Mouse (Mus musculus): Measurements from ENCODE around the gene Cmtm7. TPM values are rescaled to one million over a fixed set of nuclear protein-coding genes. Genes with fewer than 3 reads are reported as not detected.
A peak's percentile ranks its signal among the peaks of the same experiment; 100 is the strongest.

Gene Cmtm7
- total RNA-seq, 4 experiments from 2014 or later, result 4.6 to 6.3 (median 5.3) TPM

DNA sequence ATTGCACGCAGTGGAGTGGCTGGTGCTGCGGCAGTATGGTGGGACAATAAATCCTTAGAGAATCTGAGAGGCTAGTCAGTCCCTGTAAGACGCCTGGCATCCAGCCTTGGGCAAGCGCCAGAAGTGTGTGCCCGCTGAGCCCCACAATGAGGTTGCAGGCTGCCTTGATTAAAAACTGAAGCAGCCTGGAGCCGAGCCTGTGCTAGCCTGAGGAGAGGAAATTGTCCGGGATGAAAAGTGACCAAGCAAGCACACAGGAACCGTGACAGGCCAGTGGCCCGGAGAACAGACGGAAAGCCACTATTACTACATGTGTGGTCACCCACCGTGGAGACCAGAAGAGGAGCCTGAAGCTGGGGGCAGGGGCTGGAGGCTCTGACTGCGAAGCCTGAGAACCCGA is 14.6 kb downstream of the Cmtm7 start:
- no peak for DNase-seq (ENCODE audit: low spot score in 2 of 2)

DNA sequence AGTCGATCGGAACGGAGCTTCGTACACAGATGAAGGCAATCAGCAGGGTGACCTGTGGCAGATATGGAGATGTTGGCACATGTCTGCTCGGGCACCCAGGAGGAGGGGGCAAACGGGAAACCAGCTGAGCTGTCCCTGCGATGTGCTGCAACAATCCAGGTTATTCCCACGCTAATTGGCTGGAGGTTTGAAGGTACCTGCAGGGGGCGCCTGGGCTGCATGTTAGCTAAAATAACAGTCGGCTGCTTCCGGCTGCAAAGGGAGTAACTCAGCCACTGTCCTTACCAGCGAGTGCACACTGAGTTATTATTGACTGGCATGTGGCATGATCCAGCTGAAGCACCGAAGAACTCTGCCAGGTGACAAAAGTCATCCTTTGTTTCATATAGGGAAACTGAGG is 18.3 kb downstream of the Cmtm7 start:
- no peak for DNase-seq (ENCODE audit: low spot score in 2 of 2)

DNA sequence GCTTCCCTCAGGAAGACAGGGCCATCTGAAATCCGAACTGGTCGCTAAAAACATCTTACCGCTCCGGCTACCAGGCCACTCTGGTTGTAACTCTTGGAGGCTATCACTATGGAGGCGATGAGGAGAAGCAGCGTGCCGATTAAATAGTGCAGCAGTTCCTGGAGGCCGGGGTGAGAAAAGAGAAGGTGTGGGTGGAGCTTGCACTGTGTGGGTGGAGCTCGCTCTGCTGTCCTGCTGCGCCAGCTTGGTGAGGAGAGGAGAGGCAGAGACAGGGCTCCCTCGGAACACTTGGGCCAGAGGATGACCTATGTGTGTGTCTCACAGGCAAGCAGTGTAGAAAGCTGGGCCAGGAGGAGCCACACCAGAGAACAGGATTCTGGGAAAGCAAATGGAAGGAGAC is 19.8 kb downstream of the Cmtm7 start:
- DNase-seq (ENCODE audit: low spot score in 2 of 2), result no peak

DNA sequence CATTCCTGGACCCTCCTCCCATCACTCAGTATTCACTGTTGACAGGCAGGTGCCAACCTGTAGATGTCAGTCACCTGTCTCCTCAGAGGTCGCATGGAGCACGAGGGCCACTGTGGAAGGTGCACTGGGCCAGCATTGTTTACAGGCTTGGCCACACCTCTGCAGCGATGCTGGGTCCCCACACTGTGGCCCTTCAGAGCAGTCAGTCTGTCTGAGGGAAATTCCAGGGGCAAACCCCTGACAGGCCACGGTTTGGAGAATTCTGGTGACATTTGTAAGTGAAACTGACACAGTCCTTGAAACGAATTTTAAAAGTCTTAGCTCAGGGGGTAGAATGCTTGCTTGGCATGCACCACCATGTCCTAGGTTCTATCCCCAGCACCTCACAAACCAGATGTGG is 21.3 kb downstream of the Cmtm7 start:
- DNase-seq (ENCODE audit: low spot score in 2 of 2), result no peak

DNA sequence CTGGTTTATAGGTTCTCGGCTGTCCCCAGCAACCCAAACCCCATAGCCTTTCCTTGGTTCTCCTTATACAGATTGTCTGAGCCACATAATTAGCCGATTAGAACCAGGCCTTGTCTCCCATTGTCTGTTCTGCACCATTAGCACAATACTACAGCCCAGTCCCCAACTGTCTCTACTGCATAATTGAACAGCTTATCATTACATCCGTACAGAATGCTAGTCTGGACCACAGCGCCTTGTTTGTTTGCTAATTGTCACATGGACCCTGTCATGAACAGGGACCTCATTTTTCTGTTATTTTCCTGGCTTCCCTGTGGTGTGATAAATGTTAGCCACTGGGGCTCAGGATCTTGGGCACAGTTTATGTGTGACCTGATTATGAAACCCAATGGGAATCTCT is 21.8 kb downstream of the Cmtm7 start:
- DNase-seq (ENCODE audit: low spot score in 2 of 2), result no peak

DNA sequence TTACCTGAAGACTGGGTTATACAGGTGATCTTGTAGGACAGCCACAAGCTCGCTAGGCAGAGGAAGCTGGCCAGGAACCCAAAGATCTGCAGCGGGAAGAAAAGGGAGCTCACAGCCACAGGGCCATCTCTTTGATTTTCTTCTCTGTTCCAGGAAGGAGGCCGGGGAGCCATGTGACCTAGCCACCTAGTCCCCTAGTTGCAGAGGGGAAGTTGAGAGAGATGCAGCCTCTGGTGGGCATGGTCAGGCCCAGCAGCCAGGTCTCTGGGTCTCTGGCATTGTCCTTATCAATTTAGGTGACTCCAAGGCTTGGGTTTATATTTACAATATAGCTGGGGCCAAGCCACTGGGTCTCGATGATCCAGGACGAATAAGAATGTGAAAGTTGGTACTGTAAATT is 22.9 kb downstream of the Cmtm7 start:
- DNase-seq (ENCODE audit: low spot score in 2 of 2), result no peak

DNA sequence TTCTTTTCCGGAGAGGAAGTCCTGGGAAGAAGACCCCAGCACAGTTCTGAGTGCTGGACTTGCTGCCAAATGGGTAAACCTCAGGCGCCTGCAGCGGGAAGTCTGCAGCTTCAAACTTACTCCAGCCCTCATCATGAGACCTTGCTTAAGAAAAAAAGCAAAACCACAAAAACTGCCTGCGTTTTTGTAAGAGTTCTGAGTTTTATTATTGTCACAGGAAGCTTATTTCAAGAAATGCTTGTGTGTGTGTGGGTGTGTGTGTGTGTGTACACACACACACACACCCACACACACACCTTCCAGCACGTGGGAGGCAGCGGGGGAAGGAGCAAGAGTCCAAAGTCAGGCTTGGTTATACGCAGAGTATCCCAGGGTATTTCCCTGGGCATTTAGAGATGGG is 23.4 kb downstream of the Cmtm7 start:
- no peak for DNase-seq (ENCODE audit: low spot score in 2 of 2)

DNA sequence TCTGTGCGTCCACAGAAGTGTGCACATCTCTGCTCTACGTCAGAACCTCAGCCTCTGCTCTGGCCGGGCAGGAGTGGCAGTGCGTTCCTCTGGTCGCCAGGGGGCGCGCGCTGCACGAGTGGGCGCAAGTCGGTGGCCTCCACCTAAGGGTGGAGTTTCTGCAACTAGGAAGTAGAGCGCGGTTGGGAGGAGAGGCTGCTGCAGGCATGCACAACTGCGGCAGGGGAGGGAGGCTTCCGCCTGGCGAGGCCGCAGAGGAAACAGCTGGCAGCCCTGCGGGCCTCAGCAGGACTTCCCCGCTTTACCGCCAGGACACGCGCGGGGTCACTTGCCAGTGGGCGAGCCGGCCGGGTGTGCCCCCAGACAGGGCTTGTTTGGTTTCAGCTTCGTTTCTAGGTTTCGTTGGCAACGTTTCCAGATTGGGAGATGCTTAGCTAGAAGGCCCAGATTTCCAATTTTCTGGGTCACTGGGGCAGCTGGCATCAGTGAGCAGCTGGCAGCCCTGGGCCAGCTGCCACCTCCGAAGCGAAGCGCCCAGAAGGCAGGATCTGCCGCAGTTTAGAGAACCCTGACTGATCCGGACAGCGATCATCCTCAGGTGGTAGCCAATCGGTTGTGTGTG is 28.7 kb downstream of the Cmtm7 start:
- DNase-seq (ENCODE audit: low spot score in 2 of 2), result peak; percentile 84 to 86

DNA sequence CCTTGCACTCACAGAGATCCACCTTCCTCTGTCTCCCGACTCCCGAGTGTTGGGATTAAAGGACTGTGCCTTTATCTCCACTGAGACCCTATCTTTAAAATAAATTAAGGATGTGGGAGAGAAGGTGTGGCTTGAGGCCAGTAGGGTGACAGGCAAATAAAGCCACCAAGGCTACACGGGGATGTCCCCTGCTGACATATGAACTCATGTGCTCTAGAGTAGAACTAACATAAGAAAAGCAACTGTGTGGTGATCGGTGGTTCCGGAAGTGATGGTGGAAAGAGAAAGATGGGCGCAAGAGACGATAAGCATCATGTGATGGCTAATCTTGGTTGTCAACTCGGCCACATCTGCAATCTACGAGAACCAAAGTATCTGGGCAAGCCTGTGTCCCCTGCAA is 29.3 kb downstream of the Cmtm7 start:
- no peak for DNase-seq (ENCODE audit: low spot score in 2 of 2)

DNA sequence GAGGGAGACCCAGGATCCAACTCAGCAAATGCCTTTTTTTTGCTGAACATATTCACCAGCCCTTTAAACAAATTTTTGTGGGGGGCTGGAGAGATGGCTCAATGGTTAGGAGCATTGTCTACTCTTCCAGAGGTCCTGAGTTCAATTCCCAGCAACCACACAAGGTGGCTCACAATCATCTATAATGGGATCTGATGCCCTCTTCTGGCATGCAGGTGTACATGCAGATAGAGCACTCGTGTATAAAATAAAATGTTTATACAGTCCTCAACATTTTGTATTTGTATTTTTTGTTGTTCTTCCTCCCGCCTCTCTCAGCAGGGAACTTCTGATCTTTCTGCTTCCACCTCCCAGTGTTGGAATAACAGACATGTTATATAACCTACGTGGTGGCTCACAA is 30.1 kb downstream of the Cmtm7 start:
- DNase-seq (ENCODE audit: low spot score in 2 of 2), result no peak

DNA sequence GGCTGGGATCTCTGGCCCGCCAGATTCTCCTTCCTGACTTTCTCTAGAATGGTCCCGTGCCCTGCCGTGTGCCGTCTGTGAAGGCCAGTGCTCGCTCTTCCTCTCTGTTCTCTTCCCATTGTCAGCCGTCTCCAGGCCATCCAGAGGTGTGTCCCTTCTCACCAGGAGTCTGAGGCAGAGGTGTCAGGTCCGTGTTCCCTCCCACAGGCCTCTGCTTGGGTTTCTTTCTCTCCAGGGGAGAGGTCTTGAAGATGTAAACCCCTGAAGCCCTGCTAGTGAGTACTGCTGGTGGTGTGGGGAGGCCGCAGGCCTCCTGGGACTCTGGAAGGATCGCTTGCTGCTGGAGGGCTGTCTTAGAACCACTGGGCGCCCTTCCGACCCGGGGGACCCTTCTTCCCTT is 34.2 kb downstream of the Cmtm7 start:
- DNase-seq (ENCODE audit: low spot score in 2 of 2), result no peak

DNA sequence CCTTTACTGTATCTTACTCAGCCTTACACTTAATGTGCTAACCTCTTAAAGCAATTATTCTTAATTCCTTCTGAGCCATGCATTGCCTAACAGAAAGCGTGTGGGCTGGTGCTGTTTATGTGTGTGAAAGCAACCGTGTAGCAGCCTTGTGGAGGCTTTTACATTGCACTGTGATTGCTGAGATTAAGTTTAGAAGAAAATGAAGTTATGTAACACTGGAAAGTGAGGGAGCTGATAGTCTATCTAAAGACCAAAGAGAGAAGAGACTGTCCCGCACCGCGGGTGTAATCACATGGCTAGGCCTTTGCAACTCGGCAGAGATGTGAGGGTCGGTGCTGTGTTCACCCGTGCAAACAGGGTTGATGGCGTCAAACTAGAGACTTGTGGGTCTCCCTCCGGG is 34.6 kb downstream of the Cmtm7 start:
- no peak for DNase-seq (ENCODE audit: low spot score in 2 of 2)

DNA sequence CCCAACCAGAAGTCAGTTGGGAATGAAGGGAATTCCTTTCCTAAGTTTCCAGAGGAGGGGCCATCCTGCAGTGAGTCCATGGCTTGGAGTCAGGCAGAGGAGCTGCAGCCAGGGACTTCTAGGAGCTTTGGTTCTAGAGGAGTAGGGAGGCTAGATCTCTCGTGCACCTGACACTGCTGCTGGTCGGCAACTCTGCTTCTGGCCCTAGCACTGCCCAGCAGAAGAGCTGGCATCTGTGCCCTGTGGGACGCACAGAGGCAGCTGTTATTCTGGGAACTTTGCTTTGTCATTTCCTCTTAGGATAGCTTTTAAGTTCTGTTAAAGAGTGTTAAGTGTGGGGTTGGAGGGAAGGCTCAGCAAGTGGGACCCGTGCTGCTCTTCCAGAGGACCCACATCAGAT is 36.0 kb downstream of the Cmtm7 start:
- DNase-seq (ENCODE audit: low spot score in 2 of 2), result no peak

DNA sequence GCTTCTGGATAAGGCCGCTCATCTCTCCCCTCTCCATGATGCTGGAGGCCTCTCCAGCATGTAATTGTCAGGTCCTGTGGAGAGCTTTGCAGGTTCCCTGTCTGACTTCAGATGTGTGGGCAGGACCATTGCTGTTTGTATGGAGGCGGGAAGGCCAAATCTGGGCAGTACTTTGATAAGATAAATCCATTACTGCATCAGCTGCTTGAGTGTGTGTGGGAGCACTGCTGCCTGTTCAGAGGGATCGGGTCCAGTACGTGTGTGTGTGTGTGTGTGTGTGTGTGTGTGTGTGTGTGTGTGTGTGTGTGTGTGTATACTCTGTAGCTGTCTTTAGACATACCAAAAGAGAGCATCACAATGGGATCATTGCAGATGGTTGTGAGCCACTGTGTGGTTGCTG is 36.5 kb downstream of the Cmtm7 start:
- DNase-seq (ENCODE audit: low spot score in 2 of 2), result no peak

DNA sequence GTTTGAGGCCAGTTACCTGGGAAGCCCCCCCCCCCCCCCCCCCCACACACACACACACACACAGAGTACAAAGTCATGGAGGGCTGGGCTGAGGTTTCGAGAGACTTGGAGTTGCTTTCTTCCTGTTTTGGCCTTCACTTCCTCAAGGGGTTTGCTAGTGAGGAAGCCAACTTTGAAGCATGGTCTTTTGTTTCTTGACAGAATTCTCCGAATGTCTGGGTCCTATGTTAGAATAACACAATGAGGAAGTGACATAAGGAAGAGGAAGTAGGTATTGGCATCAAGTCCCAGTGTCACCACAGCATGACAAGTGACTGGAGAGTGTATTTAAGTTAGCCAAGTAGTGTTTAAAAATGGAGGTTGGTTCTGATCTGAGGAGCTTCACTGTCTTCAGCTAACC is 38.9 kb downstream of the Cmtm7 start:
- no peak for DNase-seq (ENCODE audit: low spot score in 2 of 2)

DNA sequence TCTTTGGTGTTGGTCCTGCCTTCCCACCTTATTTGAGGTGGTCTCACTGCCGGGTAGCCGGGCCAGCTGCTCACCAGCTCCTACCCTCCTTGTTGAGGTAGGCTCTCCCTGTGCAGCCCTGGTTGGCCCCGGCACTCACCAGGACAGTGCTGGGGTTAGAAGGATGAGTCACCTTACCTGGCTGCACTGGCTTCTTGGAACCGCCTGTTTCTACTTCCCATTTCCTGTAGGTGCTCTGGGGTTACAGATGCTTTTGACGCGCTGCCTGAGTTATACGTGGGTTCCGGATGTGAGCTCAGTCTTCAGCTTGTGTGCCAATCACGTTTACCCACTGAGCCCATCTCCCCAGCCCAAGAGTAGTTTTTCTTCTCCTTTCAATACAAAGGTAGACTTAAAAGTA is 41.3 kb downstream of the Cmtm7 start:
- no peak for DNase-seq (ENCODE audit: low spot score in 2 of 2)

DNA sequence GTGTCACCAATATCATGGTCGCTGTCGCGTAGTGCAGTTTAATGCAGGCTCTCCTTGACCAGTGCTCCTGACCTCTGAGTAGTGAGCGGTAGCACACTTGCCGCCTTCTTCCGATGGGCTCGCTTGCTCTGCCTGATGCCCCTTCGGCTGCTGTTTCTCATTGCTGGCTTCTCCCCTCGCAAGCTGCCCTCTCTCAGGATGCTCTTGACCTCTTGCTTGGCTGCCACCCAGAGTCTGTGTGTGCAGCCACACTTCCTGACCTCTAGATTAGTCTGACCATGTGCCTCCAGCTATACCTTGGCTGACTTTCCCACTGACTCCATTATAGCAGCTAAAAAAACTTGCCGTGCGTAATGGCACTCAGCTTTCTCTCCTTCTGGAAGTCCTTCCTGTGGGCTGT is 45.2 kb downstream of the Cmtm7 start:
- DNase-seq (ENCODE audit: low spot score in 2 of 2), result no peak

DNA sequence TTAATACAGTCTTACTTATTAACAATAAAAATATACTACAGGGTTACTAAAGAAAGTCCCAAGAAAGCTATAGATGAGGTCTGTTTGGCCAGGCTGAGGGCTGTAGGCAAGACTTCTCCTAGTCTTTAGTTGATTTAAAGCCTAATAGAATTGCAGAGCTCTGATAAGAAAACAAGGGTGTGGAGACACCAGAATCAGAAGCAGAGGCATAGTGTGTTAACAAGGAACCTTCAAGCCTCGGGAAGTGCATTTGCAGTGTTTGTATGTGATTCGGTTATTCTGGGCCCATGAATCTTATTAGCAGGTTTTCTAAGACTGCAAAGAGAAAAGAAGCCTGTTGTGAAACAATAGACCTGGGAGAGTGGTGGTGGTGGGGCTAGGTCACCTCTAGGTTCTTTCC is 48.4 kb downstream of the Cmtm7 start:
- DNase-seq (ENCODE audit: low spot score in 2 of 2), result no peak

DNA sequence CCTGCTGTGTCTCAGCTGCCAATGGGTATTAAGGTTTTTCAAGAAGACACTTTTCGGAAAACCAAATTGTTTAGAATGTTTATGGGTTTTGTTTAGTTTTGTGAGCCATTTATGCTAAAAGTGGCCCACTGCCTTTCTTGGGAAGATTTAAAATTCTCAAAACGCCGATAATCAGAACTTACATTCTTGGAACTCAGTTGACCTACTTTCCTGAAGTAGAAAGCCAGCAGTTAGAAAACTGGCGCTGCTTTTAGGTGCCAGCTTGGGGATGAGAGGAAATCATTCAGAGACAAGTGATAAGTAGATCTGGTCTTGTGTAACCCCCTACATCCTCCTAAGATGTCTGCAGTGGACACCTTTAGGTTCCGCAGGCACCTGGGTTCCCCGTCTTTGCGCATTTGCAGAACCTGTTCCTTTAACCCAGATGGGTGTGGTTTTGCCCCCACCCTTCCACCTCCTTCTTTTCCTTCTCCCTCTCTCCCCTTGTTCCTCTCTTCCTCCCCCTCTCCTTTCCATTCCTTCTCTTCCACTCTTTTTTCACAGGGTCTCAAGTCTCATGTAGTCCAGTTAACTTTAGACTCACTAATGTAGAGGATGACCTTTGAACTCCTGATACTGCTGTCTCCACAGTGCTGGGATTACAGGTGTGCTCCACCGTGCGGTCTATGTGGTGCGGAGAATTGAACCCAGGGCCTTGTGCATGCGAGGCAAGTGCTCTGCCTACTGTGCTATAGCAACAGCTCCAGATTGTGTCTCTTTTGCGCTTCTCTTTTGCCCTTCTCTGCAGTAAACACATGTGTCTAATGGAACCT is 49.6 kb downstream of the Cmtm7 start:
- DNase-seq (ENCODE audit: low spot score in 2 of 2), result no peak

DNA sequence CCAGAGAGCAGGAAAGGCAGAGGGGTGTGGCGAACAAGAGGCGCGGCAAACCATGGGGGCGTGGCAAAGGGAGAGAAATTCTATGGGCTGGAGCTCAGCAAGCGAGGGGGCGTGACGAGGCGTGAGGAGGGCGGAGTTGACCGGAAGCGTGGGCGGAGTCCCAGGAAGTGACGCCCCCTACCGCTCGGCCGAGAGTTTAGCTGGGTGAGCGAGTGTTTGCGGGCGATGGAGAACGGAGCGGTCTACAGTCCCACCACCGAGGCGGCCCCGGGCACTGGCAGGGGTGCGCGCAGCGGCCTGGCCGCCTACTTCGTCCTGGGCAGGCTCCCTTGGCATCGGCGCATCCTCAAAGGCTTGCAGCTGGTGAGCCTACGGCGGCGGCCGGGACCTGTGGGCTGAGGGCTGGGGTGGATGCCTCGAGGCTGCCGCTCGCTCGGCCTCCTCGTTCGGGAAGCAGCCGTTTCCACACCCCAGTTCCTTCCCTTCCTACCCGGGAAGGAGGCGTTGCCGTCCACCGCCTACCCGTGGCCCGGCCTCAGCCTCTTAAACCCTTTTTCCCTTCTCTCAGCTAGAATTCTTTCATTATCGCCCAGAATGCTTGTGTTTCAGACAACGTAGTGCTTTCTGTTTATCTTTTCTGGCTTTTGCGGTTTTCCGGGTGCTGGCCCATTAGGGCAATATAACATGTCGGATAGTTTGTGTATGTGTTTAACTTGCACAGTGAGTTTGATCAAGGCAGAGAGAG is 50.5 kb downstream of the Cmtm7 start, which contains the start of gene Cmtm6:
TSS of gene Cmtm6 (plus strand) at position 106 of the 745 bp plus-strand sequence.
- DNase-seq (ENCODE audit: low spot score in 2 of 2), result peak; percentile 95 to 96

DNA sequence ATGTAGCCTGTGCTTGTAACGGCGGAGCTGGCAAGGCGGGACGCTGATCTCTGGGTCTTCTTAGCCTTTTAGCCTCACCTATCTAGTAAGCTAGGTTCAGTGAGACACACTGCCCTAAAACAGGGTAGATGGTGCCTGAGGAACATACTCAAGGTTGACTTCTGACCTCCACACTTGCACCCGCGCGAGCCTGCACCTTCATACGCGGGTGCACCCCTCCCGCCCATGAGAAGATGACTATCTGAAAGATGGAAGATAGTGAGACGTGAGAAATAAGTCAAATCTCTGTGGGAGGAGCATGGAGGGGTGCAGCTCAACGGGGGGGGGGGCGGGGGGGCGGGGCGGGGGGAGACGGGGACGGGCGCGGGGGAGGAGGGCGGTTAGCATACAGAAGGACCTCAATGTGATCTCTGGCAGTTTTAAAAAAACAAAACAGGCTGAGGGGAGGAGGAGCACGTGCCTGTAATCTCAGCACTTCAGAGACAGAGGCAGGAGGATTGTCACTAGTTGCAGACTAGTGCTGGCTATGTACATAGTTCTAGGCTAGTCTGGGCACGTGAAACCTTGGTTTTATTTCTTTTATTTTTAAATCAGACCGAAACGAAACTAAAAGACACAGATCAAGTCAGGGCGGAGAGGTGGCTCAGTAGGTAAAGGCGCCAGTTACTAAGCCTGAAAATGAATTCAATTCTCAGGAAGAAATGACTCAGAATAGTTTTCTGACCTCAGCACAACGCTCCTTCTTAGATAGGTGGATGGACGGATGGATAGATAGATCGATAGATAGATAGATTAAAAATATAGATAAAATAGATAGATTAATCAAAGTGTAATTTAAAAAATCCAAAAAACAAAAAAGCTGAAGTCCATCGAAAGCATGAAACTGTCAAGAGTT is 51.5 kb downstream of the Cmtm7 start:
- DNase-seq (ENCODE audit: low spot score in 2 of 2), result no peak
